Mouse (Mus musculus): Measurements from ENCODE around the gene Dhps.

The Dhps gene

DNA sequence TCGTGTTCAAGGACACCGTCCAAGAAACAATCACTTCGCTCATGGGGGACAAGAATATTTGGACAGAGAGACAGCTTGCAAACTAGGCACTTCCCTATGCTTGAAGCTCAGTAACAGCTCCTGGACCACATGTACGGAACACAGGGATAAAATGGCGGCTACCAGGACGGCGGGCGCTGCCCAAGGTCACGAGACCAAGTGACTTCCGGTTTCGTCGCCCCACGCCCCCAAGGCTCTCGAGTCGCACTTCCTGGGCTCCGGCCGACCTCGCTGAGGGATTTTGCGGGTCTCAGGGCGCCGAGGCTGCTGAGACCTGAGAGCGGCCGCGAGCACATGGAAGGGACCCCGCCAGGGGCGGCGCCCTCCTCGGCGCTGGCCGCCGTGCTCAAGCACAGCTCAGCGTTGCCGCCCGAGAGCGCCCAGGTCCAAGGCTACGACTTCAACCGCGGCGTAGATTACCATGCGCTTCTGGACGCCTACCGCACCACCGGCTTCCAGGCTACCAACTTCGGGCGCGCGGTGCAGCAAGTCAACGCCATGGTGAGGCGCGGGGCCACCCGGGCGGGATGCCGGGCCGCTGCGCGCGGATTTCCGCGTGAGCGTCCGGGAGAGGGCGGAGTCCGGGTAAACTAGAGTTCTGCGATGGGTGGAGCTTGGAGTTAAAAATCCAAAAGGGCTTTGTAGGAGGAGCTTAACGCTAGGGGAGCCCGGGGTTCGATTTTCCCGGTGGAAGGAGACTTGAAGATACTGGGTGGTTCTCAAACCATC lies at the start of gene Dhps:
Dhps (plus strand) TSS at position 244 of the 768 bp plus-strand sequence.
- DNase-seq (ENCODE audit: low spot score) = peak; percentile 92

DNA sequence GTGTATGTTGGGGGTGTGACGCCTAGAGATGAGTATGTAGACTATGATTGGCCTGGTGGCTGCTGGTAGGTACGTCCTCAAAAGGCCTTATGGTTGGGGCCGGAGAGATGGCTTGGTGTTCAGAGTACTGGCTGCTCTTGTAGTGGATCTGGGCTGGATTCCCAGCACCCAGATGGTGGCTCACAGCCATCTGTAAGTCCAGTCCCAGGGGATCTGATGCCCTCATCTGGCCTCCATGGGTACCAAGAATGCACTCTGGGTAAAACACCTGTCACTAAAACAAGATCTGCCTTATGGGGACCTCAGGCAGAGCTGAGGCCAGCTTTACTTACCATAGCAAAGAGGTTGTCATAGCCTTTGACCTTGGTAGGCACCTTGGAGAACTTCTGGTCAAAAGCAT lies 47.7 kb upstream of the Dhps start:
- no peak for DNase-seq (ENCODE audit: low spot score)

GRCm38 (mm10) chr8:85025098-85025932 lies 46.2 kb upstream of the Dhps start, which contains the start of gene Asna1:
TSS of gene Asna1 (minus strand) at chr8:85025281.
- DNase-seq (ENCODE audit: low spot score) = peak; percentile 79

DNA sequence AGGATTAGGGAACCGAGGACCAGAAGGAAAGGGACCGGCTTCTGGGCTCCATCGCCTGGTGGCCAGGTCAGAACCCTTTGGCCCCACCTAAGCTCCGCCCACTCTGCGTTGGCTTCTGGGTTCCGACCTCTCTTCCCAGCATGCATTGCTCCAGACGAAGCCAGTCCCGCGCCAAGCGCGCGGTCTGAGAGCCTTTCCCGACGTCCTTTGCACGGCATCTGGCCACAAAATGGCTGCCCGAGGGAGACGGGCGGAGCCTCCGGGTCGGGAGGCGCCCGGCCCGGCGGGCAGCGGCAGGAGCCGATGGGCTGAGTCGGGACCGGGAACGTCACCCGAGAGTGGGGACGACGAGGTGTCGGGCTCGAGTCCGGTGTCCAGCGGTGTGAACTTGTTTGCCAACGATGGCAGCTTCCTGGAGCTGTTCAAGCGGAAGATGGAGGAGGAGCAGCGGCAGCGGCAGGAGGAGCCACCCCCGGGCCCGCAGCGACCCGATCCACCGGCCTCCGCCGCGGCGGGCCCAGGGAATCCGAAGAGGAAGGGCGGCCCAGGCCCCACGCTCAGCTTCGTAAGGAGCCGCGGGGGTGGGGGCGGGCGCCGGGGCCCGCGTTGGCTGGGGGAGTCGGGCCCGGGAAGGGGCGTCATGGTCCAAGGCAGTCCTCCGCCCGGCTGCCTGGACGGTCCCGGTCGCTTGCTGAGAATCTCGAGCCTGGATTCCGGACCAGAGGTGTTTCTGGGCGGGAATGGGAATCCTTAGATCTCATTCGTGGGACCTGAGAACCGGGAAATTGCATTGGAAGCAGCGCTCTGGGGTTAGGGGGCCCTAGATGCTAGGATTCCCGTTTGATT lies 44.7 kb upstream of the Dhps start, which contains the start of gene Trir:
Trir (plus strand) TSS at position 154 of the 846 bp plus-strand sequence.
- peak; percentile 97 for DNase-seq (ENCODE audit: low spot score)

GRCm38 (mm10) chr8:85027516-85027855 lies 44.1 kb upstream of the Dhps start:
- no peak for DNase-seq (ENCODE audit: low spot score)

DNA sequence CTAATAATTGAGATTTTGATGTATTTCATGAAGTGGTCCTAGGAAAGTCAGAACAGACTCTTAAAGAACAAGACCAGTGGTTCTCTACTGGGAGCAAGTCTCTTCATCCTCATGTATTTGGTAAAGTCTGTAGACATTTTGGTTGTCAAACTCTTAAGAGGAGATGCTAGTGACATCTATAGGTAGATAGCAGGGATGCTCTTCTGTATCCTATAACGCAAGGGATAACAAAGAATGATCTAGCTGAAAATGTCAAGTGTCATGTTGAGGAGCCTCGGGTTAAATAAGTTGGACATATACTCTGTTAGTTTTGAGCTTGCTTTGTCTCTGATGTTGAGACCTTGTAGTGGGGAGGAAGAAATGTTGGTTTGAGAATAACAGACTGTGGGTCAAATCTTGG lies 43.6 kb upstream of the Dhps start:
- DNase-seq (ENCODE audit: low spot score) = no peak

GRCm38 (mm10) chr8:85029271-85029670 lies 42.3 kb upstream of the Dhps start:
- no peak for DNase-seq (ENCODE audit: low spot score)

DNA sequence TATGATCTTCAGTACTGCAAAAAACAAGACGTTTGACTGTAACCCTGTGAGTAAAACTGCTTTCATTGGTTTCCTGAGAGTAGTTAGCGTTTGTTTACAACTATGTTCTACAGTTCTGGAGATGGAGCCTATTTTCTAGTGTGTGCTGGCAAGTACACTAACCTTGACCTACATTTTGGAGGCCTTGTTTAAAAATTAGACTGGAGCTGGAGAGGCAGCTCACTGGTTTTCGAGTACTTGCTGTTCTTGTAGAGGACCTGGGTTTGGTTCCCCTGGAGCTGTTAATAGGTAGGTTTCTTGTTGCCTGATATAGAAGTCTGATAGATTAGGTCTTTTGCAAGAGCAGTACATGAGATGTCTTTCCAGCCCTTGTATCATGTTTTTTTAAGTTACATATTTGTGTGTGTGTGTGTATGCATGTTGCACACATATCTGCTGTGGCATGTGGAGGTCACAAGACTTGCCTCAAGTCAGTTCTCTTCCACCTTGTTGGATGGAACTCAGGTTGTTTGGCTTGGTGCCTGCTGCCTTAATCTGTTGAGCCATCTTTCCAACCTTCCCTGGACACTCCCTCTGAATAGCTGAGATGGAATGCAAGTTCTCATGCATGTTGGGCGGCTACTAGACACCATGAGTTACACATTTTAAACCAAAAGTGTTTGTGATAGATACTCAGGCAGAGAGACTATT lies 38.8 kb upstream of the Dhps start:
- peak; percentile 65 for DNase-seq (ENCODE audit: low spot score)

GRCm38 (mm10) chr8:85033867-85034266 lies 37.7 kb upstream of the Dhps start:
- DNase-seq (ENCODE audit: low spot score) = no peak

DNA sequence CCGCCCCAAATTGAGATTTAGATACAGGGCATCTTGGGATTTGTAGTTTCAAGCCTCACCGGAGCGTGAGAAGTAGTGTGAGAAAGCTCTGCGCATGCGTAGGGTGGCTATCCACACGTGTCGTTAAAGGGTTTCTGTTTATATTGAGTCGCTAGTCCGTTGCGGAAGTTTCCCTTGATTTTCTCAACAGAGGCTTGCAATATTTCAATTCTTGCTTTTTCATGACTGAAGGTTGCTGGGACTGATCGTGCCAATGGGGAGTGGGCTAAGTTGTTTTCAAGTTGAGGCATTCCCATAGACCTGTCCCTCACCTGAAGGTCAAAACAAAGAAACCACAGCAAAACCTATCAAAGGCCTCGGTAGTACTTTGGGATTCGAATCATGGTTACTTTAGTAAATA lies 36.8 kb upstream of the Dhps start:
- DNase-seq (ENCODE audit: low spot score) = peak; percentile 80

- DNase-seq (ENCODE audit: low spot score) = no peak
These were observed 36.3 kb upstream of the Dhps start for GRCm38 (mm10) chr8:85035165-85035727.

DNA sequence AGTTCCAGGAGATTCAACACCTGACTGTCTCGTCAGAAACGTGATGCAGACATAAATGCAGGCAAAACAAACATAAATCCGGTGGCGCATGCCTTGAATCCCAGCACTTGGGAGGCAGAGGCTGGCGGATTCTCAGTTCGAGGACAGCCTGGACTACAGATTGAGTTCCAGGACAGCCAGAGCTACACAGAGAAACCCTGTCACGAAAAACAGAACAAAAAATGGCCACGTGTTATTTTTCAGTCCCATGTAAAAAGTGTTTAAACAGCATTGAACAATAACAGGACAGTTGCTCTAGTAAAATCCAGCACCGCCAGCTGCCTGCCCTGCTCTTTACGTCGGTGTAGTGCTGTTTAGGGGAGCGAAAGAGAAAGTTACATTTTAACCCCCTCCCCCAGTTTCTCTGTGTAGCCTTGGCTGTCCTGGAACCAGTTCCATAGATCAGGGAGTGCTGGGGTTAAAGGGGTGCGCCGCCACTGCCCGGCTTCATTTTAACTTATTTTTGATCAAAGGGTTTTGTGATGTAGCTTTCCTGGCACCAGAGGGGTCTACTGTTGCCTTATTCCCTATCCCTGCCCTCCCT lies 35.7 kb upstream of the Dhps start:
- DNase-seq (ENCODE audit: low spot score) = no peak

GRCm38 (mm10) chr8:85036381-85036717 lies 35.2 kb upstream of the Dhps start:
- DNase-seq (ENCODE audit: low spot score) = no peak

- DNase-seq (ENCODE audit: low spot score) = peak; percentile 93
These were observed 34.7 kb upstream of the Dhps start, which contains the start of gene Tnpo2 for GRCm38 (mm10) chr8:85036718-85037365. TSS of gene Tnpo2 (plus strand) at chr8:85036915.

GRCm38 (mm10) chr8:85037366-85037680 lies 34.2 kb upstream of the Dhps start:
- no peak for DNase-seq (ENCODE audit: low spot score)

- peak; percentile 55 for DNase-seq (ENCODE audit: low spot score)
These were observed 33.7 kb upstream of the Dhps start for GRCm38 (mm10) chr8:85037681-85038531.

- DNase-seq (ENCODE audit: low spot score) = no peak
These were observed 27.9 kb upstream of the Dhps start for GRCm38 (mm10) chr8:85043619-85044018.

DNA sequence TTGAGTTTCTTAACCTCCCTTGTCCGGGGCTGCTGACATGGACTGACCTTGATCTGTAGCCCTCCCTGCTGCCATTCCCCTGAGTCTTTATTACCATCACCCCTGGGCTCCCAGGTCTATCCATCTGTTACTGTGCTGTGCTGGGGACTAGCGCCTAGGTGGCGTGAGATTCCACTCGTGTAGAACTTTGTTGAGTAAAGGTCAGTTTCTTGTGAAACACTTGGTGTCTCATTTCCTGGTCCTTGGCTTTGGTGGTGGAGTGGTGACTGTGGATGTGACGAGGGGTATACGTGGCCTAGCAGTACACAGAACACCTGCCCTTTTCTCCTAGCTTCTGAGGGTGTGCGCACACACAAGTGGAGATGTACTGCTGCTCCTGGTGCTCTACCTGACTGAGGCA lies 14.2 kb upstream of the Dhps start:
- DNase-seq (ENCODE audit: low spot score) = no peak

GRCm38 (mm10) chr8:85059879-85060616 lies 11.5 kb upstream of the Dhps start, which contains the start of gene Fbxw9:
TSS of gene Fbxw9 (plus strand) at chr8:85060055.
- peak; percentile 92 for DNase-seq (ENCODE audit: low spot score)

All from urinary bladder, postnatal 14 days (tissue).